Mouse (Mus musculus): ENCODE results near the gene Cyb5d2. TPM values are rescaled to one million over a fixed set of nuclear protein-coding genes. Genes with fewer than 3 reads are reported as not detected.

Gene Cyb5d2
- polyA plus RNA-seq, 1 experiment, result 4.8 TPM

GRCm38 (mm10) chr11:72818067-72818466 is 22.1 kb upstream of the Cyb5d2 start:
- no peak for TF ChIP-seq CTCF (IDR thresholded peaks at IDR 0.05; ENCODE audit: borderline replicate concordance, control insufficient read depth, extremely low read depth, insufficient read depth, low read length, poor library complexity)
- TF ChIP-seq POLR2A (IDR thresholded peaks at IDR 0.05; ENCODE audit: control insufficient read depth, extremely low read depth, insufficient read depth, low read length, poor library complexity), result no peak
- H3K36me3 ChIP-seq (ENCODE audit: control insufficient read depth, insufficient read depth, low read length), result peaks cover 31% of the 10 kb centered on the region
- no peak overlapping the region for H3K27ac ChIP-seq (ENCODE audit: control insufficient read depth, insufficient read depth, low read length)
- no peaks in the 10 kb centered on the region for H3K27me3 ChIP-seq (ENCODE audit: control insufficient read depth, insufficient read depth, low read length)
- DNase-seq, result no peak
- H3K4me1 ChIP-seq (replicated peaks; ENCODE audit: control insufficient read depth, insufficient read depth, low read length), result no peaks in the 10 kb centered on the region
- 94% methylated on average over 7 of the region's 7 CpGs for WGBS
- no peak overlapping the region for H3K4me3 ChIP-seq (ENCODE audit: control insufficient read depth, insufficient read depth, low read length)

- H3K4me3 ChIP-seq (ENCODE audit: control insufficient read depth, insufficient read depth, low read length), result no peak overlapping the region
- 97% methylated on average over 1 of the region's 1 CpGs for WGBS
- no peaks in the 10 kb centered on the region for H3K27me3 ChIP-seq (ENCODE audit: control insufficient read depth, insufficient read depth, low read length)
- no peak overlapping the region for H3K27ac ChIP-seq (ENCODE audit: control insufficient read depth, insufficient read depth, low read length)
- H3K4me1 ChIP-seq (replicated peaks; ENCODE audit: control insufficient read depth, insufficient read depth, low read length), result no peaks in the 10 kb centered on the region
- TF ChIP-seq POLR2A (IDR thresholded peaks at IDR 0.05; ENCODE audit: control insufficient read depth, extremely low read depth, insufficient read depth, low read length, poor library complexity), result no peak
- TF ChIP-seq CTCF (IDR thresholded peaks at IDR 0.05; ENCODE audit: borderline replicate concordance, control insufficient read depth, extremely low read depth, insufficient read depth, low read length, poor library complexity), result no peak
- DNase-seq, result no peak
- peaks cover 22% of the 10 kb centered on the region for H3K36me3 ChIP-seq (ENCODE audit: control insufficient read depth, insufficient read depth, low read length)
Measured at GRCm38 (mm10) chr11:72816859-72817258, 20.9 kb upstream of the Cyb5d2 start.

GRCm38 (mm10) chr11:72814188-72814587 is 18.2 kb upstream of the Cyb5d2 start:
- no peak overlapping the region for H3K27ac ChIP-seq (ENCODE audit: control insufficient read depth, insufficient read depth, low read length)
- WGBS, result 91% methylated on average over 2 of the region's 2 CpGs
- peak; percentile 16 for DNase-seq
- H3K36me3 ChIP-seq (ENCODE audit: control insufficient read depth, insufficient read depth, low read length), result peaks cover 7% of the 10 kb centered on the region
- no peaks in the 10 kb centered on the region for H3K27me3 ChIP-seq (ENCODE audit: control insufficient read depth, insufficient read depth, low read length)
- H3K4me1 ChIP-seq (replicated peaks; ENCODE audit: control insufficient read depth, insufficient read depth, low read length), result no peaks in the 10 kb centered on the region
- no peak overlapping the region for H3K4me3 ChIP-seq (ENCODE audit: control insufficient read depth, insufficient read depth, low read length)
- TF ChIP-seq POLR2A (IDR thresholded peaks at IDR 0.05; ENCODE audit: control insufficient read depth, extremely low read depth, insufficient read depth, low read length, poor library complexity), result no peak
- no peak for TF ChIP-seq CTCF (IDR thresholded peaks at IDR 0.05; ENCODE audit: borderline replicate concordance, control insufficient read depth, extremely low read depth, insufficient read depth, low read length, poor library complexity)

- DNase-seq, result no peak
- 96% methylated on average over 5 of the region's 5 CpGs for WGBS
- Histone ChIP-seq H3K27me3 (ENCODE audit: control insufficient read depth, insufficient read depth, low read length) (no peaks in the 10 kb centered on the region), H3K27ac (ENCODE audit: control insufficient read depth, insufficient read depth, low read length) (no peak overlapping the region), H3K4me3 (ENCODE audit: control insufficient read depth, insufficient read depth, low read length) (no peak overlapping the region), H3K36me3 (ENCODE audit: control insufficient read depth, insufficient read depth, low read length) (peaks cover 3% of the 10 kb centered on the region; the same call in 1 of the 2 replicates), H3K4me1 (replicated peaks; ENCODE audit: control insufficient read depth, insufficient read depth, low read length) (no peaks in the 10 kb centered on the region)
- TF ChIP-seq POLR2A (IDR thresholded peaks at IDR 0.05; ENCODE audit: control insufficient read depth, extremely low read depth, insufficient read depth, low read length, poor library complexity) (no peak), CTCF (IDR thresholded peaks at IDR 0.05; ENCODE audit: borderline replicate concordance, control insufficient read depth, extremely low read depth, insufficient read depth, low read length, poor library complexity) (no peak)
Measured at GRCm38 (mm10) chr11:72813687-72814086, 17.7 kb upstream of the Cyb5d2 start.

GRCm38 (mm10) chr11:72807992-72808391 is 12.1 kb upstream of the Cyb5d2 start:
- Histone ChIP-seq H3K27ac (ENCODE audit: control insufficient read depth, insufficient read depth, low read length) (no peak overlapping the region), H3K27me3 (ENCODE audit: control insufficient read depth, insufficient read depth, low read length) (no peaks in the 10 kb centered on the region), H3K4me1 (replicated peaks; ENCODE audit: control insufficient read depth, insufficient read depth, low read length) (no peaks in the 10 kb centered on the region), H3K36me3 (ENCODE audit: control insufficient read depth, insufficient read depth, low read length) (no peaks in the 10 kb centered on the region), H3K4me3 (ENCODE audit: control insufficient read depth, insufficient read depth, low read length) (no peak overlapping the region)
- TF ChIP-seq POLR2A (IDR thresholded peaks at IDR 0.05; ENCODE audit: control insufficient read depth, extremely low read depth, insufficient read depth, low read length, poor library complexity), result no peak
- TF ChIP-seq CTCF (IDR thresholded peaks at IDR 0.05; ENCODE audit: borderline replicate concordance, control insufficient read depth, extremely low read depth, insufficient read depth, low read length, poor library complexity), result no peak
- 94% methylated on average over 4 of the region's 4 CpGs for WGBS
- DNase-seq, result no peak

GRCm38 (mm10) chr11:72806556-72806955 is 10.6 kb upstream of the Cyb5d2 start:
- Histone ChIP-seq H3K27ac (ENCODE audit: control insufficient read depth, insufficient read depth, low read length) (no peak overlapping the region), H3K27me3 (ENCODE audit: control insufficient read depth, insufficient read depth, low read length) (no peaks in the 10 kb centered on the region), H3K4me3 (ENCODE audit: control insufficient read depth, insufficient read depth, low read length) (no peak overlapping the region), H3K36me3 (ENCODE audit: control insufficient read depth, insufficient read depth, low read length) (no peaks in the 10 kb centered on the region), H3K4me1 (replicated peaks; ENCODE audit: control insufficient read depth, insufficient read depth, low read length) (no peaks in the 10 kb centered on the region)
- no peak for TF ChIP-seq POLR2A (IDR thresholded peaks at IDR 0.05; ENCODE audit: control insufficient read depth, extremely low read depth, insufficient read depth, low read length, poor library complexity)
- no peak for TF ChIP-seq CTCF (IDR thresholded peaks at IDR 0.05; ENCODE audit: borderline replicate concordance, control insufficient read depth, extremely low read depth, insufficient read depth, low read length, poor library complexity)
- WGBS, result 94% methylated on average over 2 of the region's 2 CpGs
- DNase-seq, result no peak

GRCm38 (mm10) chr11:72805232-72805631 is 9.3 kb upstream of the Cyb5d2 start:
- WGBS, result 96% methylated on average over 3 of the region's 3 CpGs
- TF ChIP-seq CTCF (IDR thresholded peaks at IDR 0.05; ENCODE audit: borderline replicate concordance, control insufficient read depth, extremely low read depth, insufficient read depth, low read length, poor library complexity) (no peak), POLR2A (IDR thresholded peaks at IDR 0.05; ENCODE audit: control insufficient read depth, extremely low read depth, insufficient read depth, low read length, poor library complexity) (no peak)
- H3K36me3 ChIP-seq (ENCODE audit: control insufficient read depth, insufficient read depth, low read length), result no peaks in the 10 kb centered on the region

More at GRCm38 (mm10) chr11:72805232-72805631, 9.3 kb upstream of the Cyb5d2 start:
- Histone ChIP-seq H3K4me3 (ENCODE audit: control insufficient read depth, insufficient read depth, low read length) (no peak overlapping the region), H3K4me1 (replicated peaks; ENCODE audit: control insufficient read depth, insufficient read depth, low read length) (no peaks in the 10 kb centered on the region), H3K27me3 (ENCODE audit: control insufficient read depth, insufficient read depth, low read length) (no peaks in the 10 kb centered on the region), H3K27ac (ENCODE audit: control insufficient read depth, insufficient read depth, low read length) (no peak overlapping the region)
- DNase-seq, result no peak

All from thymus, adult 2 months (tissue).